Mouse (Mus musculus): ENCODE measurements around the gene Ap1b1.

The Ap1b1 gene

GRCm38 (mm10) chr11:4984249-4984648 is 2.4 kb upstream of the Ap1b1 start:
- DNase-seq (ENCODE audit: low read depth, low spot score) = peak; percentile 76

- no peak for DNase-seq (ENCODE audit: low read depth, low spot score)
Measured at GRCm38 (mm10) chr11:4984799-4985198, 1.8 kb upstream of the Ap1b1 start.

GRCm38 (mm10) chr11:4987487-4987852 is 846 bp downstream of the Ap1b1 start:
- no peak for DNase-seq (ENCODE audit: low read depth, low spot score)

GRCm38 (mm10) chr11:4989187-4989586 is 2.6 kb downstream of the Ap1b1 start:
- DNase-seq (ENCODE audit: low read depth, low spot score) = no peak

- no peak for DNase-seq (ENCODE audit: low read depth, low spot score)
Measured at GRCm38 (mm10) chr11:4992471-4992870, 5.8 kb downstream of the Ap1b1 start.

- DNase-seq (ENCODE audit: low read depth, low spot score) = no peak
Measured at GRCm38 (mm10) chr11:4995676-4996075, 9.1 kb downstream of the Ap1b1 start.

- no peak for DNase-seq (ENCODE audit: low read depth, low spot score)
Measured at GRCm38 (mm10) chr11:4996621-4997199, 10.1 kb downstream of the Ap1b1 start.

- no peak for DNase-seq (ENCODE audit: low read depth, low spot score)
Measured at GRCm38 (mm10) chr11:4998352-4998751, 11.7 kb downstream of the Ap1b1 start.

- no peak for DNase-seq (ENCODE audit: low read depth, low spot score)
Measured at GRCm38 (mm10) chr11:4998762-4999161, 12.1 kb downstream of the Ap1b1 start.

GRCm38 (mm10) chr11:5000241-5000640 is 13.6 kb downstream of the Ap1b1 start:
- no peak for DNase-seq (ENCODE audit: low read depth, low spot score)

- no peak for DNase-seq (ENCODE audit: low read depth, low spot score)
Measured at GRCm38 (mm10) chr11:5002826-5003225, 16.2 kb downstream of the Ap1b1 start.

GRCm38 (mm10) chr11:5005528-5005927 is 18.9 kb downstream of the Ap1b1 start:
- no peak for DNase-seq (ENCODE audit: low read depth, low spot score)

- no peak for DNase-seq (ENCODE audit: low read depth, low spot score)
Measured at GRCm38 (mm10) chr11:5007186-5007585, 20.6 kb downstream of the Ap1b1 start.

- no peak for DNase-seq (ENCODE audit: low read depth, low spot score)
Measured at GRCm38 (mm10) chr11:5008867-5009266, 22.2 kb downstream of the Ap1b1 start.

GRCm38 (mm10) chr11:5009354-5010074 is 22.9 kb downstream of the Ap1b1 start:
- peak; percentile 75 for DNase-seq (ENCODE audit: low read depth, low spot score)

GRCm38 (mm10) chr11:5010205-5010604 is 23.6 kb downstream of the Ap1b1 start:
- no peak for DNase-seq (ENCODE audit: low read depth, low spot score)

GRCm38 (mm10) chr11:5011480-5011879 is 24.9 kb downstream of the Ap1b1 start:
- DNase-seq (ENCODE audit: low read depth, low spot score) = no peak

- no peak for DNase-seq (ENCODE audit: low read depth, low spot score)
Measured at GRCm38 (mm10) chr11:5012213-5012715, 25.6 kb downstream of the Ap1b1 start.

- DNase-seq (ENCODE audit: low read depth, low spot score) = peak; percentile 97
Measured at GRCm38 (mm10) chr11:5015720-5016119, 29.1 kb downstream of the Ap1b1 start.

- DNase-seq (ENCODE audit: low read depth, low spot score) = no peak
Measured at GRCm38 (mm10) chr11:5016286-5016685, 29.7 kb downstream of the Ap1b1 start.

GRCm38 (mm10) chr11:5017506-5017905 is 30.9 kb downstream of the Ap1b1 start:
- peak; percentile 65 for DNase-seq (ENCODE audit: low read depth, low spot score)

GRCm38 (mm10) chr11:5025108-5025507 is 38.5 kb downstream of the Ap1b1 start:
- no peak for DNase-seq (ENCODE audit: low read depth, low spot score)

- peak; percentile 91 for DNase-seq (ENCODE audit: low read depth, low spot score)
Measured at GRCm38 (mm10) chr11:5028228-5028627, 41.6 kb downstream of the Ap1b1 start.

All from brain, adult 2 months (tissue).